Mouse (Mus musculus) sigmoid colon, adult 10 weeks (tissue): ENCODE measurements around the gene Vav2. TPM values are rescaled to one million over a fixed set of nuclear protein-coding genes. Genes with fewer than 3 reads are reported as not detected.

Experiments used
- polyA plus RNA-seq: library from polyadenylated mRNA; stranded (reverse); fragments of 350-450 nt; fragmentation: Illumina TruSeq; extraction: RNeasy Lipid Tissue Mini Kit (QIAGEN cat#74804); gene quantifications from one replicate; pipeline ENCODE4 v1.2.3, GENCODE M21; 2014; ENCODE audit warnings: low read depth, low replicate concordance

The Vav2 gene
- polyA plus RNA-seq, result 2.6 TPM

DNA sequence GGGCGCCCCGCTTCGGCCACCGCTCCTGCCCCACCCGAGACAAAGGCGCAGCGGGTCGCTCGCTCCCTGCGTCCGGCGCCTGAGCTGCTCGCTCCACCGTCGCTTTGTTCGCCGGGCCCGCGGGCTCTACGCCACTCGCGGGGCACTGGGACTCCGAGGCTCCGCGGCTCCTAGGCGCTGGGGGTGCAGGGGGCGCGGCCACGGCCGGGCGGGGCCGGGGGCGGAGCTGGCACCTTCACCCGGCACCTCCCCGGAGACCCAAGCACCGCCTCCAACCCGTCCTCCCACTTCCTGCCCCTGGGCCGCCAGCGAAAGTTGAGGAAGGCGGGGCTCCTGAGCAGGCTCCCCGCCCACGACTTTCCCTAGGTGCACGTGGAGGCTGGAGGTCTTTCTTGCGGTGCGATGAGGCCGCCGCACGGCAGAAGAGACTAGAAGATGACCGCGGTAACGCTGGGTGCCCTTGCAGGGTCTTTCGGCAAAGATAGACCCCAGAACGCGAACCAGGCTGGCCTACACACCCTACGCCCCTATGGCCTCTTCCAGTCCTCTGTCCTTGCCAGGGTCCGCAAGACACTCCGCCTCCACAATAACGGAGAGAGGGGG is at the start of gene Vav2:
TSS of gene Vav2 (minus strand) at position 179 of the 603 bp plus-strand sequence.

GRCm38 (mm10) chr2:27441767-27442707 is 15.2 kb upstream of the Vav2 start, which contains the start of gene Brd3os:
Gene Brd3os (plus strand): TSS chr2:27442324.

DNA sequence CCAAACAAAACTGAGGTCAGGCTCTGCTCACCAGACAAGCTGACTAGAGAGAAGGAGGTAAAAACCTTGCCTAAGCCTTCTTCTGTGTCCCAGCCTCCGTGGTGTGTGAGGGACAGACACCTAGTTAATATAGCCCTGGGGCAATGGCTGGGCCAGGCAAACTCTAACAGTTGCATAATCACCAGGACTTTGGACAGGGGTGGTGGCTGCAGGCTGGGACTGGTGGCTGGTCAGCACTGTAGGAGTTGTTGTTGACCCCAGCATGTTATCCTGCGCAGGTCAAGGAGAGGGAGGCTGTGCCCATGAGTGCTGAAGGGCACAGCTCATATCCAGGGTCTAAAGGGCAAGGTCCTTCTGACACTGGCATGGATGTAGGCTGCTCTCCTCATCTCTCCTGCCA is 178.6 kb downstream of the Vav2 start, which contains the start of gene Sardh:
TSS of gene Sardh (minus strand) at position 127 of the 400 bp plus-strand sequence.

Other genes starting within 250 kb of the Vav2 start
- gene Sardh, start 178.7 kb downstream of the Vav2 start, polyA plus RNA-seq, result 0.63 TPM
- 0.22 TPM for gene Brd3os, start 15.3 kb upstream of the Vav2 start, polyA plus RNA-seq
- 24.4 TPM for gene Brd3, start 80.6 kb upstream of the Vav2 start, polyA plus RNA-seq
- gene Wdr5, start 88.1 kb upstream of the Vav2 start, polyA plus RNA-seq, result 12.7 TPM
- gene Rxra, start 249.4 kb upstream of the Vav2 start, polyA plus RNA-seq, result 5.4 TPM